Comparison of ENCODE assay signal across 33 mouse cellular contexts in the genomic region with DNA sequence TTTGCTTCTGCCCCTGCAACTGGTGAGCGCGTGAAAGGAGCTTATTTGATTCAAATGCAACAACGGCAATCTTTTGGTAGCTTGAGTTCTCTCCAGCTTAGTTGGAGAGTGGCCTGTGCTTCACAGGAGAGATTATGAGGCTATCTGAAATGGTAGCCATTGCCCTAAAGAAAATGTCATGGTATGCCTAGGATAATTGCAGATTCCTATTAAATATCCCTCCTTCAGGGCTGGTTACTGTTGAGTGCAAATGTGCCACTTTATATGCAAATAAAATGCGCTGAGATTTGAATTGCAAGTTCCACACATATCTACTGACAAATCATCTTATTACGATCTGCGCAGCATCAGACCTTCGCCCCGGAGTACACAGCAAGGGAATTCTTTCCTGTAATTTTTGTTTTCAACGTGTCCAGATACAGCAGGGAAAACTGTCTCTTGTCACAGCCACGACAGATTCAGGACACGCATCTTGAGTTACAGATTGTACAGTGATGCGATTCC.
A peak's percentile ranks its signal among the peaks of the same experiment; 100 is the strongest.
DNase-seq lines count a peak whose midpoint lies in the region; ATAC-seq lines count a peak whose summit lies in the region.
"Had no signal": no experiment of that assay in that cellular context is flagged by ENCODE, and none has a peak within 500 bp of the region (broad histone marks: within the 10 kb centered on the region; RNA-seq: fewer than 3 reads in every experiment).

No protein-coding gene starts in this region.

- no peak for ATAC-seq in forebrain, embryonic 12.5 days (ENCODE audit: low FRiP score)
- no peak for ATAC-seq in forebrain, embryonic 11.5 days (replicated peaks; ENCODE audit: low FRiP score)
- ATAC-seq in hindbrain, embryonic 15.5 days (ENCODE audit: low FRiP score, low read depth) = 0 out of 2 replicates have a peak, but pooled peaks have one; percentile 8
- ATAC-seq in hindbrain, embryonic 14.5 days (ENCODE audit: low FRiP score) = no peak
- 0 out of 2 replicates have a peak, but pooled peaks have one; percentile 39 for ATAC-seq in forebrain, embryonic 15.5 days (replicated peaks)
- 0 out of 2 replicates have a peak, but pooled peaks have one; percentile 12 for ATAC-seq in midbrain, embryonic 16.5 days
- ATAC-seq: inflammation-experienced regulatory T-cells, adult 6 months; Patski had no signal

- no peaks in the 10 kb centered on the region for H3K27me3 ChIP-seq in forebrain, embryonic 12.5 days
- H3K27me3 ChIP-seq in forebrain, embryonic 11.5 days (ENCODE audit: control insufficient read depth, insufficient read depth, low read length) = no peaks in the 10 kb centered on the region
- H3K27me3 ChIP-seq in hindbrain, embryonic 15.5 days = no peaks in the 10 kb centered on the region
- H3K27me3 ChIP-seq in hindbrain, embryonic 14.5 days (ENCODE audit: control insufficient read depth, insufficient read depth, low read length) = no peaks in the 10 kb centered on the region
- no peaks in the 10 kb centered on the region for H3K27me3 ChIP-seq in forebrain, embryonic 15.5 days
- no peaks in the 10 kb centered on the region for H3K27me3 ChIP-seq in midbrain, embryonic 16.5 days (ENCODE audit: control insufficient read depth, insufficient read depth, low read depth, low read length)
- H3K27me3 ChIP-seq: CH12.LX; embryonic facial prominence, embryonic 12.5 days; Patski had no signal

- no peaks in the 10 kb centered on the region for H3K9me3 ChIP-seq in forebrain, embryonic 12.5 days
- H3K9me3 ChIP-seq in forebrain, embryonic 11.5 days (ENCODE audit: control insufficient read depth, low read length) = no peaks in the 10 kb centered on the region
- H3K9me3 ChIP-seq in hindbrain, embryonic 15.5 days = no peaks in the 10 kb centered on the region
- H3K9me3 ChIP-seq in hindbrain, embryonic 14.5 days (ENCODE audit: control insufficient read depth, low read length) = no peaks in the 10 kb centered on the region
- no peaks in the 10 kb centered on the region for H3K9me3 ChIP-seq in forebrain, embryonic 15.5 days
- H3K9me3 ChIP-seq in midbrain, embryonic 16.5 days (replicated peaks; ENCODE audit: control insufficient read depth, low read length, poor library complexity, severe bottlenecking) = no peaks in the 10 kb centered on the region
- H3K9me3 ChIP-seq: embryonic facial prominence, embryonic 12.5 days had no signal

- 71% methylated on average over 12 of the region's 12 CpGs for WGBS in forebrain, embryonic 12.5 days
- 82% methylated on average over 12 of the region's 12 CpGs for WGBS in forebrain, embryonic 11.5 days
- 51% methylated on average over 12 of the region's 12 CpGs for WGBS in hindbrain, embryonic 15.5 days
- 54% methylated on average over 12 of the region's 12 CpGs for WGBS in hindbrain, embryonic 14.5 days
- WGBS in forebrain, embryonic 15.5 days = 43% methylated on average over 12 of the region's 12 CpGs
- WGBS in midbrain, embryonic 16.5 days = 44% methylated on average over 12 of the region's 12 CpGs

- H3K36me3 ChIP-seq in forebrain, embryonic 12.5 days (replicated peaks) = no peaks in the 10 kb centered on the region
- H3K36me3 ChIP-seq in forebrain, embryonic 11.5 days (ENCODE audit: control insufficient read depth, insufficient read depth, low read length) = no peaks in the 10 kb centered on the region
- H3K36me3 ChIP-seq in hindbrain, embryonic 15.5 days = no peaks in the 10 kb centered on the region
- no peaks in the 10 kb centered on the region for H3K36me3 ChIP-seq in hindbrain, embryonic 14.5 days (replicated peaks; ENCODE audit: control insufficient read depth, insufficient read depth)
- no peaks in the 10 kb centered on the region for H3K36me3 ChIP-seq in forebrain, embryonic 15.5 days
- H3K36me3 ChIP-seq in midbrain, embryonic 16.5 days (ENCODE audit: control insufficient read depth, insufficient read depth, low read length) = no peaks in the 10 kb centered on the region
- H3K36me3 ChIP-seq: embryonic facial prominence, embryonic 12.5 days had no signal

- no peak overlapping the region for H3K9ac ChIP-seq in forebrain, embryonic 12.5 days
- H3K9ac ChIP-seq in forebrain, embryonic 11.5 days (ENCODE audit: low read length) = no peak overlapping the region
- no peak overlapping the region for H3K9ac ChIP-seq in hindbrain, embryonic 15.5 days
- H3K9ac ChIP-seq in hindbrain, embryonic 14.5 days = no peak overlapping the region
- H3K9ac ChIP-seq in forebrain, embryonic 15.5 days (replicated peaks) = no peak overlapping the region
- no peak overlapping the region for H3K9ac ChIP-seq in midbrain, embryonic 16.5 days (ENCODE audit: low read depth, low read length)
- H3K9ac ChIP-seq: embryonic facial prominence, embryonic 12.5 days; liver, embryonic 14.5 days had no signal

- no peak overlapping the region for H3K4me3 ChIP-seq in forebrain, embryonic 12.5 days (replicated peaks)
- H3K4me3 ChIP-seq in forebrain, embryonic 11.5 days (ENCODE audit: low read depth, low read length) = no peak overlapping the region
- no peak overlapping the region for H3K4me3 ChIP-seq in hindbrain, embryonic 15.5 days
- no peak overlapping the region for H3K4me3 ChIP-seq in hindbrain, embryonic 14.5 days (replicated peaks; ENCODE audit: low read length)
- H3K4me3 ChIP-seq in forebrain, embryonic 15.5 days = no peak overlapping the region
- H3K4me3 ChIP-seq in midbrain, embryonic 16.5 days (ENCODE audit: low read depth, low read length) = no peak overlapping the region
- H3K4me3 ChIP-seq: embryonic facial prominence, embryonic 12.5 days had no signal

- peak overlapping the region; percentile 14; the same call in 1 of the 2 replicates for H3K27ac ChIP-seq in forebrain, embryonic 12.5 days
- H3K27ac ChIP-seq in forebrain, embryonic 11.5 days (ENCODE audit: low read depth, low read length) = no peak overlapping the region
- H3K27ac ChIP-seq in hindbrain, embryonic 15.5 days (replicated peaks) = no peak overlapping the region
- H3K27ac ChIP-seq in hindbrain, embryonic 14.5 days = no peak overlapping the region
- H3K27ac ChIP-seq in forebrain, embryonic 15.5 days (replicated peaks) = 0 out of 2 replicates have a peak overlapping the region, but pooled peaks have one; percentile 8
- no peak overlapping the region; the same call in 1 of the 2 replicates for H3K27ac ChIP-seq in midbrain, embryonic 16.5 days (ENCODE audit: low read length)
- H3K27ac ChIP-seq: embryonic facial prominence, embryonic 12.5 days; liver, embryonic 14.5 days; macrophage; stomach, postnatal 0 days had no signal

- DNase-seq in forebrain, embryonic 11.5 days (ENCODE audit: low spot score) = no peak
- no peak for DNase-seq in hindbrain, embryonic 14.5 days (ENCODE audit: low spot score)
- no peak for DNase-seq in MN1 (ENCODE audit: low spot score)
- DNase-seq in left cerebral cortex, adult 18-20 months (ENCODE audit: low spot score in 2 of 2) = no peak
- DNase-seq: adrenal gland, postnatal 10 days; cerebellum, adult 11-12 months; cerebellum, adult 9-11 months; embryo, embryonic 11 days; gastrocnemius, postnatal 25 days; heart, adult 11 months; heart, postnatal 36 days; kidney, adult 11 months; kidney, postnatal 14 days; layer of hippocampus, adult 9-11 months; liver; lung, adult 2 months; lung, postnatal 10 days; right cerebral cortex, adult 18-20 months; right cerebral cortex, postnatal 4 days; thymus, adult 18-20 months; thymus, postnatal 25 days had no signal

- no peak overlapping the region for H3K4me2 ChIP-seq in forebrain, embryonic 12.5 days
- H3K4me2 ChIP-seq in forebrain, embryonic 11.5 days (ENCODE audit: low read depth, low read length, severe bottlenecking) = no peak overlapping the region
- no peak overlapping the region for H3K4me2 ChIP-seq in hindbrain, embryonic 15.5 days
- no peak overlapping the region for H3K4me2 ChIP-seq in hindbrain, embryonic 14.5 days (replicated peaks)
- peak overlapping the region; percentile 11; the same call in 1 of the 2 replicates for H3K4me2 ChIP-seq in forebrain, embryonic 15.5 days (replicated peaks)
- H3K4me2 ChIP-seq in midbrain, embryonic 16.5 days (ENCODE audit: low read length) = no peak overlapping the region
- H3K4me2 ChIP-seq: embryonic facial prominence, embryonic 12.5 days; heart, embryonic 11.5 days had no signal

- peaks cover 15% of the 10 kb centered on the region for H3K4me1 ChIP-seq in forebrain, embryonic 12.5 days
- no peaks in the 10 kb centered on the region for H3K4me1 ChIP-seq in forebrain, embryonic 11.5 days (replicated peaks; ENCODE audit: control insufficient read depth, insufficient read depth, low read length)
- peaks cover 8% of the 10 kb centered on the region for H3K4me1 ChIP-seq in hindbrain, embryonic 15.5 days (replicated peaks)
- H3K4me1 ChIP-seq in hindbrain, embryonic 14.5 days (replicated peaks; ENCODE audit: control insufficient read depth, insufficient read depth, low read length) = peaks cover 9% of the 10 kb centered on the region
- H3K4me1 ChIP-seq in forebrain, embryonic 15.5 days = peaks cover 21% of the 10 kb centered on the region
- peaks cover 5% of the 10 kb centered on the region; the same call in 1 of the 2 replicates for H3K4me1 ChIP-seq in midbrain, embryonic 16.5 days (ENCODE audit: control insufficient read depth, insufficient read depth, low read length)

Comparison
In these comparisons a context has a peak if more than half of its experiments do, and no peak if none do; other contexts are left out.
1. ATAC-seq: peak in hindbrain, embryonic 15.5 days (single experiment), forebrain, embryonic 15.5 days (single experiment) and midbrain, embryonic 16.5 days (single experiment); none in forebrain, embryonic 12.5 days (single experiment), forebrain, embryonic 11.5 days (single experiment) and hindbrain, embryonic 14.5 days (single experiment).
2. H3K27ac ChIP-seq: peak in forebrain, embryonic 12.5 days (single experiment) and forebrain, embryonic 15.5 days (single experiment); none in forebrain, embryonic 11.5 days (single experiment), hindbrain, embryonic 15.5 days (single experiment), hindbrain, embryonic 14.5 days (single experiment) and midbrain, embryonic 16.5 days (single experiment).